Mouse (Mus musculus) inflammation-experienced regulatory T-cells, adult 6 months (primary cell): ENCODE results near the gene Nhlh2. TPM values are rescaled to one million over a fixed set of nuclear protein-coding genes. Genes with fewer than 3 reads are reported as not detected.

Experiments used
- ATAC-seq: one replicate; pipeline ENCODE4 v1.8.0; 2017
- polyA plus RNA-seq, 3 experiments: library from polyadenylated mRNA; unstranded; fragments of 100-300 nt; shearing (Covaris generic); gene quantifications; one replicate each; pipeline ENCODE4 v1.2.1; 2017

Gene Nhlh2
- polyA plus RNA-seq = not detected

- ATAC-seq = no peak
Measured at GRCm38 (mm10) chr3:102009926-102010381, at the start of gene Nhlh2. Gene Nhlh2, plus strand, starts transcription at chr3:102010076.

GRCm38 (mm10) chr3:101961146-101961835, 48.6 kb upstream of the Nhlh2 start:
- ATAC-seq = no peak

GRCm38 (mm10) chr3:101963501-101963900, 46.4 kb upstream of the Nhlh2 start:
- no peak for ATAC-seq

- ATAC-seq = no peak
Measured at GRCm38 (mm10) chr3:101964352-101964751, 45.5 kb upstream of the Nhlh2 start.

GRCm38 (mm10) chr3:101966825-101967558, 42.9 kb upstream of the Nhlh2 start:
- no peak for ATAC-seq

- no peak for ATAC-seq
Measured at GRCm38 (mm10) chr3:101975337-101975736, 34.5 kb upstream of the Nhlh2 start.

GRCm38 (mm10) chr3:101978299-101978994, 31.4 kb upstream of the Nhlh2 start:
- no peak for ATAC-seq

- no peak for ATAC-seq
Measured at GRCm38 (mm10) chr3:101983917-101984316, 26.0 kb upstream of the Nhlh2 start.

- no peak for ATAC-seq
Measured at GRCm38 (mm10) chr3:101985634-101986033, 24.2 kb upstream of the Nhlh2 start.

- no peak for ATAC-seq
Measured at GRCm38 (mm10) chr3:101990136-101990535, 19.7 kb upstream of the Nhlh2 start.

- no peak for ATAC-seq
Measured at GRCm38 (mm10) chr3:101990995-101991516, 18.8 kb upstream of the Nhlh2 start.

- ATAC-seq = no peak
Measured at GRCm38 (mm10) chr3:101997851-101998250, 12.0 kb upstream of the Nhlh2 start.

GRCm38 (mm10) chr3:102010681-102011317, 923 bp downstream of the Nhlh2 start:
- no peak for ATAC-seq

GRCm38 (mm10) chr3:102011318-102012075, 1.6 kb downstream of the Nhlh2 start:
- ATAC-seq = no peak

- no peak for ATAC-seq
Measured at GRCm38 (mm10) chr3:102012076-102012610, 2.3 kb downstream of the Nhlh2 start.

GRCm38 (mm10) chr3:102012611-102013211, 2.8 kb downstream of the Nhlh2 start:
- no peak for ATAC-seq

- ATAC-seq = no peak
Measured at GRCm38 (mm10) chr3:102020604-102021003, 10.7 kb downstream of the Nhlh2 start.

- ATAC-seq = no peak
Measured at GRCm38 (mm10) chr3:102022721-102023120, 12.8 kb downstream of the Nhlh2 start.

GRCm38 (mm10) chr3:102023337-102023736, 13.5 kb downstream of the Nhlh2 start:
- ATAC-seq = no peak

GRCm38 (mm10) chr3:102023829-102024228, 14.0 kb downstream of the Nhlh2 start:
- no peak for ATAC-seq

GRCm38 (mm10) chr3:102024981-102025451, 15.1 kb downstream of the Nhlh2 start:
- ATAC-seq = no peak
